Mouse (Mus musculus) urinary bladder, postnatal 4 days (tissue): ENCODE results near the gene Erp27.

Experiments used
- DNase-seq, 2 experiments: peaks; one replicate each; pipeline ENCODE4 v3.0.0; 2021 to 2022; ENCODE audit warnings: low spot score in 2 of 2

Gene Erp27

GRCm38 (mm10) chr6:136939326-136940187 lies 17.6 kb upstream of the Erp27 start:
- DNase-seq: no peak

- no peak for DNase-seq
Observed at GRCm38 (mm10) chr6:136938331-136939126, 16.5 kb upstream of the Erp27 start.

GRCm38 (mm10) chr6:136937117-136937516 lies 15.1 kb upstream of the Erp27 start:
- DNase-seq: no peak

GRCm38 (mm10) chr6:136936361-136936760 lies 14.4 kb upstream of the Erp27 start:
- no peak for DNase-seq

GRCm38 (mm10) chr6:136935233-136935632 lies 13.3 kb upstream of the Erp27 start:
- DNase-seq: no peak

GRCm38 (mm10) chr6:136934068-136934467 lies 12.1 kb upstream of the Erp27 start:
- no peak for DNase-seq

- no peak for DNase-seq
Observed at GRCm38 (mm10) chr6:136931246-136931645, 9.3 kb upstream of the Erp27 start.

- DNase-seq: no peak
Observed at GRCm38 (mm10) chr6:136930677-136931076, 8.7 kb upstream of the Erp27 start.

GRCm38 (mm10) chr6:136927626-136928025 lies 5.6 kb upstream of the Erp27 start:
- no peak for DNase-seq

GRCm38 (mm10) chr6:136925049-136925448 lies 3.1 kb upstream of the Erp27 start:
- no peak for DNase-seq

- DNase-seq: no peak
Observed at GRCm38 (mm10) chr6:136923532-136923931, 1.6 kb upstream of the Erp27 start, which contains the start of gene Pde6h. Pde6h (plus strand) TSS chr6:136923832.

GRCm38 (mm10) chr6:136922871-136923270 lies 891 bp upstream of the Erp27 start:
- DNase-seq: no peak

- no peak for DNase-seq
Observed at GRCm38 (mm10) chr6:136921601-136922000, 379 bp downstream of the Erp27 start.

GRCm38 (mm10) chr6:136920320-136921257 lies 1.4 kb downstream of the Erp27 start:
- peak in 1 of 2 experiments; percentile 78 for DNase-seq

GRCm38 (mm10) chr6:136917885-136918284 lies 4.1 kb downstream of the Erp27 start:
- DNase-seq: no peak

- no peak for DNase-seq
Observed at GRCm38 (mm10) chr6:136915721-136916395, 6.1 kb downstream of the Erp27 start.

- DNase-seq: no peak
Observed at GRCm38 (mm10) chr6:136914234-136914633, 7.7 kb downstream of the Erp27 start.

GRCm38 (mm10) chr6:136913384-136914126 lies 8.4 kb downstream of the Erp27 start:
- peak in 1 of 2 experiments; percentile 48 for DNase-seq

GRCm38 (mm10) chr6:136912751-136913265 lies 9.2 kb downstream of the Erp27 start:
- no peak for DNase-seq
